Mouse (Mus musculus) left cerebral cortex, adult 8-10 months (tissue): ENCODE results near the gene Pcsk6. TPM values are rescaled to one million over a fixed set of nuclear protein-coding genes. Genes with fewer than 3 reads are reported as not detected.

Experiments
- total RNA-seq, 4 experiments: library from RNA; stranded (reverse); gene quantifications; 2 replicates each; pipeline ENCODE4 v1.2.4; 2022

Pcsk6 gene
- total RNA-seq, 4 experiments from 2014 or later: 12.7 to 16.1 (median 15.1) TPM

Other genes with a start within 250 kb of the Pcsk6 start
- 10 to 100 TPM; 40.1 to 41.8 (median 40.6) TPM for gene Tarsl2, start 216.8 kb upstream of the Pcsk6 start, total RNA-seq
- gene Tm2d3, start 170.6 kb upstream of the Pcsk6 start, total RNA-seq: 10 to 100 TPM; 47.5 to 64.0 (median 58.3) TPM
- gene Gm45213, start 181.9 kb downstream of the Pcsk6 start, total RNA-seq: not detected
- gene Snrpa1, start 197.3 kb downstream of the Pcsk6 start, total RNA-seq: 10 to 100 TPM; 34.2 to 38.0 (median 35.9) TPM
- 10 to 100 TPM; 42.7 to 51.4 (median 46.5) TPM for gene Selenos, start 217.9 kb downstream of the Pcsk6 start, total RNA-seq
- gene Chsy1, start 247.8 kb downstream of the Pcsk6 start, total RNA-seq: 10 to 100 TPM; 15.5 to 17.3 (median 16.6) TPM